Mouse (Mus musculus) right cerebral cortex, adult 2 months (tissue): Measurements from ENCODE around the gene Cd70.
A peak's percentile ranks its signal among the peaks of the same experiment; 100 is the strongest.

ENCODE experiments used
- DNase-seq, 2 experiments: peaks; one replicate each; pipeline ENCODE4 v3.0.0; 2021 to 2022; ENCODE audit warnings: low spot score in 2 of 2

The Cd70 gene

GRCm38 (mm10) chr17:57098321-57098720 is 51.3 kb downstream of the Cd70 start:
- no peak for DNase-seq

DNA sequence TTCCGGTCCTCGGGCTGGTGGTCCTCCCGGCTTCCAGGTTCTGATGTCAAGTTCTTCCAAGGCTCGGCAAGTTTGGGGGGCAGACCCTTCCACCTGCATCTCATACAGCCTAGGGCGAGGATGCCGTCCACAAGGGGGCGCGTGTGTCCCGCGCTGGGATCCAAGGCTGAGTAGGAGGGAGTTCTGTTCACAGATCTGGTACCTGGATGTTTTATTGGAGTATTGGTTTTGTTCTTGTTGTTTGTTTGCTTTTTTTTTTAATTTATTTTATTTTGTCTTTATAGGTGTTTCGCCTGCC is 53.0 kb downstream of the Cd70 start:
- peak; percentile 85 to 87 for DNase-seq
